Mouse (Mus musculus) left cerebral cortex, postnatal 14 days (tissue): ENCODE data around the gene Prr15l. TPM values are rescaled to one million over a fixed set of nuclear protein-coding genes. Genes with fewer than 3 reads are reported as not detected.

ENCODE experiments used
- DNase-seq, 2 experiments: peaks; one replicate each; pipeline ENCODE4 v3.0.0; 2021 to 2022; ENCODE audit warnings: low spot score in 2 of 2, mixed read lengths in 1 of 2
- intact Hi-C: fragments of 180-260 bp; cut with DNase I; formaldehyde crosslinking; loops from one replicate; pipeline ENCODE4 v1.15.1; 2025
- total RNA-seq, 2 experiments: library from RNA; stranded (reverse); gene quantifications; 2 replicates each; pipeline ENCODE4 v1.2.3; 2021

Prr15l gene
- total RNA-seq, 2 experiments from 2014 or later = not detected

DNA sequence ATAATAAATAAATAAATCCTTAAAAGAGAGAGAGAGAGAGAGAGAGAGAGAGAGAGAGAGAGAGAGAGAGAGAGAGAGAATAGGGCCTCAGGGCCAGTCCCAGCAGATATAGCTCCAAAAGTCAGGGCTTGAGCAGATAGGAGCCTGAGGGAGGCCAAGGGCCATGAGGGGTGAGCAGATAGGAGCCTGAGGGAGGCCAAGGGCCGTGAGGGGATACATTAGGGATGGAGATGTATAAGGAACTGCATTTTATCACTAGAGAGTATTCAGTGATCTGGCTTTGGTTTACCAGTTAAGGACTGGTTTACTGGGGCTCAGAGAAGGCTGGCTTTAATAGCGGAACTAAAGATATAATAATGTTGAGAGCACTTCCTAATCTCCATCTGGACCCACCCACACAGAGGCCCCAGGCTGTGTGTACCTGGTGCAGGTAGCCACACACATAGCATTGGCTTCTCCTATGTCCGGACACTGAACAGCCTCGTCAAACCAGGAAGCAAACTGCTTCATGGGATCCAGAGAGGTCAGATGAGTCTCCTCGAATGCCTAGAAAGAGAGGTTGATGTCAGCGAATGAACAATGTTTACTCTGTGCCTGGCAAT is 14.2 kb downstream of the Prr15l start:
- intact Hi-C loops = no loop called here
- no peak for DNase-seq

DNA sequence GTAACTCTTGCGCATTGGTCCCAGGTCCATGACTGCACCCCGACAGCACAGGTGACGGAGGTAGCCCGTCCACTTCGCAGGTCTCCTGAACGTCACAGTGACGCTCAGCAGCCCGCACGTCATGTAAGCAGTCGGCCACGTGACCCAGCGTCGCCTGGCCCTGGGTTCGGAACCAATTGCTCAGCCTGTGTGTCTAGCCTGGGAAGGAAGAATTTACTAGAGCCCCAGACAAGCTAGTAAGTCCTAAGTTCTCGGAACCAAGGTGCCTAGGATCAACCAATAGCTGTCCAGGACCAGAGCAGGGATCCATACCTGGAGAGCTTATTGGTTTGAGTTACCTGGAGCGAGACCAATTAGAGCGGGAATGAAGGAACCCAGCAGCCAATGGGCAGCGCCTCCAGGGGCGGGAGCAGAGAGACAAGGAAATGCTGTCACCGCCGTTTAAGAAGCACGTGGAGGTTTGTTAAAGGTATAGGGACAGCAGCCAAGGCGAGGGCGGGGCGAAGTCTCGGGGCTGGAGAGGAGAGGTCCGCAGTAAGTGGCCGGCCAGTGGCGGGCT is 15.9 kb downstream of the Prr15l start, which contains the start of gene Pnpo:
Gene Pnpo (minus strand): TSS at position 241 of the 559 bp plus-strand sequence.
- intact Hi-C loops = no loop called here

DNA sequence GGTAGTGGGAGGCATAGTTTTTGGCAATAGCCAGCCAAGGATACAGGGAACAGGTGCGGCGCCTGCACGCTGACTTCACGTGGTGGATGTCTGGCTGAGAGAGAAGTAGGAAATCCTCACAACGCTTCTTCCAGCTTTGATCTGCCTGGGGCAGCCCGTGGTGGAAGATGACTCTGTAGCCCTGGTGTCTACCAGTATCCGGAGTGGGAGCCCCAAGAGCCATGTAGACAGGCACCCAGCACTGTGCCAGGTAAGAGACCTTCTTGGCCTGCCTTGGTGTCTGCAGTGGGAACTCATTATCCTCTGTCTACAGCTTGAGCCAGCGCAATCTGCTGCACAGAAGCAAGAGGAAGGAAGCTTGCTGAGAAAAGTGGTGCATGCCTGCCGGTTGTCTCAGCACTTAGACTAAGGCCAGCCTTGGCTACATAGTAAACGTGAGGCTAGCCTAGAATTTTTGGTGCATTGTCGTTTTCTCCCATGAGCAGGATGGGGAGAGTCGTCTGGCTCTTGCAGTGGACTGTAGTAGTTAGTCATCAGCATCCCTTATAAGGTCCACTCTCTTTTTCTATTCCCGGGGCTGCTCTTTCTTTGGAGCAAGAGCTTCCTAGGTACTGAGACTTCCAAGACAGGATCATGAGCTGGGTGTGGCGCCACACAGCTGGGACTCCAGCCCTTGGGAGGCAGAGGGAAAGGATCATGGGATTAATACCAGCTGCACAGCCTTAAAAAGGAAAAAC is 17.1 kb downstream of the Prr15l start:
- DNase-seq = no peak
- intact Hi-C loops = no loop called here

More for the DNA sequence above, 15.9 kb downstream of the Prr15l start, which contains the start of gene Pnpo:
- DNase-seq = peak; percentile 93 to 97

DNA sequence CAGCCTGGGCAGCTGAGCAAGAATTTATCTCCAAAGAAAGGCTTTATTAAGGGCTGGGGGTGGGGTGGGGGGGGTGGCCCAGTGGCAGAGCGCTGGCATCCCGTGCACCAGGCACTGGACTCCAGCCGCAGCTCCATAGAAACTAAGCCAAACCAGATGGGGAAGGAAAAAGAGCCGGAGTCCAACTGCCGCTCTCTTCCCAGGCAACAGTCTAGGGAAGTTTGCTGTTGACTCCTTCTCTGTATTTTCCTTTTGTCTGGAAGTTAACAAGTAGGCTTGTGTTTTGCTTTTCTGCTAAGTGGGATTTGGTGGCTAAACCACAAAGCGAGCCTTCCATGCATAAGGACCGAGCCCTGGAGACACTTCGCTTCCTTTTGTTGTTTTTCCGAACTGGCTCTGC is 18.6 kb downstream of the Prr15l start:
- intact Hi-C loops = no loop called here
- DNase-seq = no peak

DNA sequence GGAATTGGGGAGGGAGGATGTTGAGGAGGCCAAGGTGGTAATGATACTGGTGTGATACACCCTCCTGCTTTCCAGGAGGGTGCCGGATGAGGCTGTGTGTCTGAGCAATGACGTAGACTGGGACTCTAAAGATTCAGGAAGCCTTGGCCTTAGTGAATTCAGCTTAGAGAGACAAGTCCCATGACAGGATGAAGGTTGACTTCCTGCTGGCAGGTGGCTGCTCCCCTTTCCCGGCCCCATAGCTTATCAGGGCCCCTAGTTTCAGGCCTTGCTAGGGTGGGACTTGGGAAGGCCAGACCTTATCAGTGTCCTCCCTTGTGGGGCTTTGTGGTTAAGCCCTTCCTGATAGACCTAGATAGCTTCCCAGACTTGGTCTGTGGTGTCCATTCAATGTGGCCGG is 19.9 kb downstream of the Prr15l start:
- intact Hi-C loops = no loop called here
- DNase-seq = no peak

DNA sequence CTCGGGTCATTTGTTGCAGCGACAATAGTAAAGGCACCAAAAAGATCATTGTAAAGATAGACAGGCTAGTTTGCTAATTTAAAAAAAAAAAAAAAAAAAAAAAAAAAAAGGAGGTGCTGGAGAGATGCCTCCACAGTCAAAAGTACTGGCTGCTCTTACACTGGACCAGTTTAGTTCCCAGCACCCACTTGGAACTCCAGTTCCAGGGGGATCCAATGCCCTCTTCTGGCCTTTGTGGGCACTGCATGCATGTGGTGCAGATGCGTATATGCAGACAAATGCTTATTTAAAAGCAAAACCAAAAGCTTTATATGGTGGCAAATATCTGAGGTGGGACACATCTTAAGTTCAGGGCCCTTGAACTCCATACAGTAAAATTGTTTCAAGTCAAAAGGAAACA is 22.9 kb downstream of the Prr15l start:
- no peak for DNase-seq

DNA sequence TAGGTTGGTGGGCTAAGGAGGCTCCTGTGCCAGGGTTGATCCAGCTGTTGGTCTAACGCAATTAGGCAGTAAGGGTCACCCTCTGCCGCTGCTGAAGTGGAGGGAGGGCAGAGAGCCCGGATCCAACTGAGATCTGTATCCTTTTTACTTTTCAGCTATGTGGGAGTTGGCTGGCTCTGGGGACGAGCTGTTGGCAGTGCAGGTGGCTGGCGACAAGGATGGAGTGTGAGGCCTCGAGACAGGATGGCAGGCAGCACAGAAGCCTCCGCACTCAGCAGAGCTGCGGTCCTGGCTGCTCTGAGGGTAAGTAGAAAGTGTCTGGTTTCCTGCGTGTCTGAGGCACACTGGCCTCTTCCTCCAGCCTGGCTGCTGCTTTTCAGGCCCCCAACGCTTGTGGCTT is 24.5 kb downstream of the Prr15l start:
- intact Hi-C loops = no loop called here
- DNase-seq = no peak

More for the DNA sequence above, 22.9 kb downstream of the Prr15l start:
- intact Hi-C loops = no loop called here

DNA sequence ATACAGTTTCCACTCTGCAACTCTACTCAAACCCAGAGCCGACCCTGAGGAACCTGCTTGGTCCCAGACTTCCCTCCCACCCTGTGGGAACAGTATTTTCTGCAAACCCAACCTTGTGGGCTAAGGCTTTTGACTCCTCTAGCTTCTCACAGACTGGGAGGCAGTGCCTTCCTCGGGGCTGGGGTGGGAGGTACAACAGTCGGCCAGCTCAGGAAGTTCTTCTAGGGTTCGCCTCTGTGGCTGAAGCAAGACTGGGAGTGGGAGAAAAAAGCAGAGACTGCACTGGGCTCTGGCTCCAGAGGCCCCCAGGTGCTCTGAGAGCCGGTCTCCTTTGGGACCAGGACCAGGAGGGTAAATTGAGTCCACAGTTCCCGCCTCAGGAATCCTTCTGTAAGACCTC is 25.0 kb downstream of the Prr15l start:
- intact Hi-C loops = no loop called here
- no peak for DNase-seq

DNA sequence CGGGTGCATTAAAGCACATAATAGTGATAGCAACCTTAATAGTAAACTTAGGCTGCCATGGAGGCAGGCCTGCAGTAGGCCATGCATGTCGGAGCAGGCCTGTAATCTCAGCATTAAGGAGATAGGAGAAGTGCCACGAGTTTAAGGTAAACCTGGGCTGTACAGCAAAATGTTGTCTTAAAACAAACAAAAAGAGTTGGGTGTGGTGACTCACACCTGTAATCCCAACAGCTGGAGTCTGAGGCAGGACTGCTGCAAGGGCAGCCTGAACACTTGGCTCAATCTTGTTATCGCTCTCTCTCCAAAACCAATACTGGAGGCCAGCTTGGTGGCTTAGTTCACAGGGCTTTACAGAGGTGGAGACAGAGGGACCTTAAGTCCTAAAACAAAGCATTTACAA is 27.2 kb downstream of the Prr15l start:
- DNase-seq = no peak
- intact Hi-C loops = no loop called here

DNA sequence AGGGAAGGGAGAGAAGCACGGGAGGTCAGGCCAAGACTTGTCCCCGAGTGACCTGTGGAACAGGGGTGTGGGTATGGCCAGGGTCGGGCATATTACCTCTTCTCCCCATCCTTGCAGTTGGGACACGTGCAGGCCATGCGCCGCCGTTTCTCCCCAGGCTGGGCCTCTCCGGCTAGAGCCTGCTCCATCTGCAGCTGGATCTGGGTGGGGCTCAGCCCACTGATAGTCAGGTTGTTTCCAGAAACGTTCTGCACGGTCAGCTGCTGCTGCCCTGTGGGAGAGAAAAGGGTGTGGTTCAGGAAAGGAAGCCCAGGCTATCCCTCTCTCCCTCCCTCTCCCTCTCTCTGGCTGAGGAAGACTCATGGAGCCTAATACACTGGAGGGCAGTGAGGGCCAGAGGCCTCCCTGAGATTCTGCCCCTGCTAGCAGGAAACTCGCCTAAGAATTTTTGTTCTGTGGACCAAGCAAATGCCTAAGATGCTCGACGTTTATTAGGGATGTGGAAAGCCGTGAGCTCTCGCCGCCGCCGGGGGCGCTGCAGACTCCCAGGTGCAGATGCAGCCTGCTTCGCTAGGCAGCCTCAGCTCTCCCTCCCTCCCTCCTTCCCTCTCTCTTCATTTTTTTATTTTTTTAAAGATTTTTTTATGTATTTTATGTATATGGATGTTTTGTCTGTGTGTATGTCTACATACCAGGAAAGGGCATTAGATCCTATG is 28.3 kb downstream of the Prr15l start:
- intact Hi-C loops = no loop called here
- DNase-seq = no peak

DNA sequence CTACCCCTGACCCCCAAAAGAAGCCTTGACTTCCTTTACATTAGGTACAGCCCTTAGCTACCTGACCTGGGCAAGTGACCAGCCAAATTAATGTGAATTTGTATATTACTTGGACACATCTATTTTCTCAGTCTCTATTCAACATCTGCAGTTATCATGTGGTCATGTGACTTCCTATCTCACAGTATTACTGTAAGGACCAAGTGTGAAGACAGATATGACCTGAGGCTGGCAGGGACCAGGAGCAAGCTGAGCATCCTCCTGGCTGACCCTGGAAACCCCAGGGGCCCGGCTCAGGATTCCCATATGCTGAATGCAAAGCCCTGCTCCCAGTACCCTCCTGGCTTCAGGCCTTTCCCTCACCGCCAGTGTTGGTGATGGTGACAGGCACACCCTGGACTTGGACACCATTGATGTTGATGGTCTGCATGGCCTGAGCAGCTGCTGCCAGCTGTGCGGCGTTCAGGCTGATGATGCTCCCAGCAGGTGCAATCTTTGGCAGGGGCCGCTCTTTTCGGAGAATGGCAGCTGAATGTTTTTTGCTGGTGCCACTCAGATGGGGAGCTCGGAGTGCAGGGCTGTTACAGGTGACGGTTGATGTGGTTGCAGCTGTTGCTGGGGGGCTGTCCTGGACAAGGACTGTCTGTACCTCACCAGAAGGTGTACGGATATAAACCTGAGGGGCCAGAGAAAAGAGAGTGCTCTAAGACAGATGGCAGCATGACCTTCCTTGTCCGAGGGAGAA is 29.3 kb downstream of the Prr15l start:
- DNase-seq = no peak
- intact Hi-C loops = no loop called here

DNA sequence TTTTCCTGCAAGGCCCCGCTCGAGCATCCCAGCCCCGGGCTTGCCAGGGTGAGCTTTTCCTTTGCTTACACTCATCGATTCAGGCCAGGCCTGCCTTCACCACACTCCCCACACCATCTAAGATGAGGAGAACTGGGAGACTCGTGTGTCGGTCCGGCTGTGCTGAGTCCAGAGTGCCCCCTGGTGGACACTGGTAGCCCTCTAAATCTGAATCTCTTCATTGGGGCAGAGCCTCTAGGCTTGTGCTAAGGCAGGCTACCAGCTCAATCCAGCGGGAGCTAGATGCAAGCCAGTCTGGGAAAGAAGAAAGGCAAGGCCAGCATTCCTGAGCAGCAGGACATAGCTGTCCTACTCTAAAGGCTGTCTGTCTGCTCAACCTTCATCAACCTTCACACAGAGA is 35.7 kb downstream of the Prr15l start:
- intact Hi-C loops = loop anchor here (2.0 to 5.0 kb wide), 2 partner anchors 47 to 91 kb away; partner anchors contain the start of gene Cdk5rap3
- peak; percentile 90 to 91 for DNase-seq

DNA sequence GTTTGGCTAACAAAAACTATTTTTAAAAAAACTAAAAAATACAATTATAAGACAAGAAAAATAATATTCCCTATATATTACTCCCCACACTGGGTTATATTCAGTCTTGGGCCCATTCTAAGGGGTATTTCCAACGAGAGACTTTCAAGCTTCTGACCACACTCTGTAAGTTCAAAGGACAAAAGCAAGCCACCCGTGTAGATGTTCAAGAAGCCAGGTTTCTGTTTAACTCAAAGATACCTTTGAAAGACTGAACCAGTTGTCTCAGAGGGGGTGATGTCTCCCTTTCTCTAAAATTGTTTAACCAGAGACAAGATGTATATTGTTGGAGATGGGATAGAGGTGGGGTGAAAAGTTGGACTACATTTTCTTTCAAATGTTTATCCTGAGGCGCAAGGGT is 38.3 kb downstream of the Prr15l start:
- intact Hi-C loops = no loop called here
- DNase-seq = no peak

DNA sequence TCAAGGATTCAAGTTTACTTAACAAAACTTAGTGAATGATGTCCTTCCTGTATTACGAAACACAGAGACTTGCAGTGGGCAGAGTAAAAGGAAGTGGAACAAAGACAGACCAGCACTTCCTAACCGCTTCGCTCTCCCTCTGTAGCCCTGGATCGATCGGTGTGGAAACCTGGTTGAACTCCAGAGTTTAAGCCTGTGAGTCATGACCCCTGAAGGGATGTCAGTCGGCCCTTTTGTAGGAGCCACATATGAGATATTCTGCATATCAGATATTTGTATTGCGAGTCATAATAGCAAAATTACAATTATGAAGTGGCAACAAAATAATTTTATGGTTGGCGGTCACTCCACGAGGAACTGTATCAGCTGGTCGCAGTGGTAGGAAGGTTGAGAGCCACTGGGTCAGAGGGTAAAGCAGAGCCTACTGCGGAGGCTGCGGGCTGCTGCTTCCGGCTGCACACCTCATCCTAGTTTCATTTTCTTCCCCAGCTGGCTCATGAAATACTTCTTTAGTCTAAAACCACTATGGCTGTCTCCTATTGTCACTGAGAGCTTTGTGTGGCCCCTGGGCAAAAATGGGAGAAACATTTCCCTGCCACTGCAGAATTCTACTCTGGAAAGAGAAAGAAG is 39.1 kb downstream of the Prr15l start:
- no peak for DNase-seq
- intact Hi-C loops = no loop called here

DNA sequence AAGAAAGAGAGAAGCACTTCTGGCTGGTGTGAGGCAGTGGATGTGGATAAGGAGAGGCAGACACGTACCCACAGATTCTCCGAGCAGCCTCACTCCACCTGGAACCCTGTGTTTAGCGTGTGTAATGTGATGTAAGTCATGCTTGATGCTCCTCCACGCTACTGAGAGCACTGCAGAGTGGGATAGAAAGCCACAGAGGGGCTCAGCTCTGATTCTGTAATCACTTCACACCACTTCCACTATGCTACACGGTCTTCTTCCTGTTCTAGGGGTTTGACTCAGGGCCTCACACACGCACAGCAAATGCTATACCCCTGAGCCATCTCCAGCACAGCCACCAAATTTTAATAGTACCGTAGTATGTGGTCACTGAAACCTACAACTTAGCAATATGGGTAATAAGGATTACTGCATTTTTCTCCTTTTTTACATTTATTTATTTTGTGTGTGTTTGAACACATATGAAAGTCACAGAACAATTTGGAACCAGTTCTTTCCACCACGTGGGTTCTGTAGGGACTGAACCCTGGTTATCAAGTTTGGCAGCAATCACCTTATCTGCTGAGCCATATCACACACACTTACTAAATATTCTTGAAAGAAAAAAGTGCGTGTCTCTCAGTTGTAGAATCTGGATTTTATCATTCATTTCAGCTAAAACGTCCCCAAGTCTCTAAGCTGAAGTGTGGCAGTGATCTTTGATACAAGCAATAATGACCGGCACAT is 39.8 kb downstream of the Prr15l start:
- intact Hi-C loops = no loop called here
- no peak for DNase-seq

DNA sequence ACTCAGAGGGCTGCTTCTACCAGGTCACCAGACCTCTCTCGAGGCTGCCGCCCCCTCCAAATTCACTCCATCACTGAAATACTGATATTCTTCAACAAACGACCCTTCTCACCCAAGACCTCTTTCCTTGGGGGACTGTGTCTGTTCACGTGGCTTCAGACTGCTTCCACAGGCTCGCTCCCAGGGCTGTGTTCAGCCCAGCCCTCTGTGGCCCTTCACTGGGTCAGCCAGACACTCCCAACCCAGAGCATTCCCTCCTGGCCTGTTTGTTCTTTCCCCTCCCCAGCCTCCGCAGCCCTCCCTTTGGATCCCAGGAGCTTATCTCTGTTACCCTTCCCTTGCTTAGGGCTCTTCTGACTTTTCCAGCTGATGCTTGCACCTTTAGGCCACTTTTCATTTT is 40.6 kb downstream of the Prr15l start:
- DNase-seq = no peak
- intact Hi-C loops = no loop called here

DNA sequence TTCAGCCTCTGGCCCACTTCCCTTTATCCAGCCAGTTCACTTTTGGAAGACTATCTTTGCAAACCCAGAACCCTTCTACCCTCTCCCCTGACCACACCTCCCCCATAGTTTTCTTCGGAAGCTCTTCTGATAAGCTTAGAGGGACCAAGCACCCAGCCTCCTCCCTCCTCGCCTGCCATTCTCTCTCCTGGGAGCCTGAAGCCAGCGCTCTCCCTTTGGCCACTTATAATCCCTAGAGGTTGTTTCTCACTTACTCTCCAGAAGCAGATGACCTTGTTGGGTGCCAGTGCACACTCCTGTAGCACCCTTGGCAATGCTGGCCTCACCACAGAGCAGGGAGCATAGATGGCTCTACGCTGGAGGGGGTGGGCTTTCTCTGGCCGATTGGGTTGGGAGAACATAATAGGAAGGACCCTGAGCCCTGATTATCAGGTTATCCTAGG is 41.4 kb downstream of the Prr15l start:
- intact Hi-C loops = no loop called here
- no peak for DNase-seq

DNA sequence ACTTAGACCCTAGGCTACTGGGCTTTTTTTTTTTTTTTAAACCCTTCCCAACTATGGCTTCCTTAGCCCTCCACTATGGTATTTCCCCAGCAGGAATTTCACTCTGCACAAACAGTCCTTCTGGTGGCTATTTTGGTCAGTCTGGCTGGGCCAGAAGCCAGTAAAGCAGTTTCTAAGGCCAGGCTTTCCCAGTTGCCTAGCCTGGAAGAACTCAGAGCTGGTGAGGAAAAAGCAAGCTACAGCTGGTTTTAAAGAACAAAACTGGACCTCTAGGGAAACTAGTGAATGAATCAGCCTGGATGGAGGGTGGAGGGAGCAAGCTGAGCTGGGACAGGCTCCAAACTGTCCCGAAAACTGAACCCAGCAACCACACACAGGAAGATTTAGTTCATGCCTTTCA is 41.8 kb downstream of the Prr15l start:
- DNase-seq = peak; percentile 57 to 62
- intact Hi-C loops = no loop called here
